ENCODE assay signal across 8 mouse cellular contexts in genomic region chrX:153360216-153360590, GRCm38 (mm10).
DNase-seq lines count a peak whose midpoint lies in the region; ATAC-seq and TF ChIP-seq lines count a peak whose summit lies in the region.

No protein-coding gene starts in this region.

- WGBS in embryonic facial prominence, embryonic 10.5 days = 21% methylated on average over 15 of the region's 15 CpGs
- 8% methylated on average over 15 of the region's 15 CpGs for WGBS in hindbrain, embryonic 11.5 days
- 20% methylated on average over 15 of the region's 15 CpGs for WGBS in liver, postnatal 0 days (ENCODE audit: insufficient replicate concordance)
- 17% methylated on average over 15 of the region's 15 CpGs for WGBS in neural tube, embryonic 11.5 days

- H3K4me3 ChIP-seq in embryonic facial prominence, embryonic 10.5 days = peak overlapping the region; percentile 60
- peak overlapping the region; percentile 38 for H3K4me3 ChIP-seq in hindbrain, embryonic 11.5 days (ENCODE audit: low read depth, low read length)
- H3K4me3 ChIP-seq in liver, postnatal 0 days (ENCODE audit: low read depth, low read length) = peak overlapping the region; percentile 46
- H3K4me3 ChIP-seq in neural tube, embryonic 11.5 days (ENCODE audit: low read depth, low read length) = peak overlapping the region; percentile 35

- peak; percentile 8 for DNase-seq in kidney, adult 18-20 months
- DNase-seq in kidney, adult 11 months = no peak
- peak; percentile 27 for DNase-seq in MN1 (ENCODE audit: low spot score)
- peak; percentile 39 for DNase-seq in embryonic facial prominence, embryonic 10.5 days (ENCODE audit: low spot score)
- peak; percentile 42 for DNase-seq in hindbrain, embryonic 11.5 days (ENCODE audit: low spot score)
- peak; percentile 13 for DNase-seq in liver, postnatal 0 days
- peak; percentile 35 for DNase-seq in neural tube, embryonic 11.5 days (ENCODE audit: low spot score)

- peaks cover 3% of the 10 kb centered on the region; the same call in 1 of the 2 replicates for H3K4me1 ChIP-seq in embryonic facial prominence, embryonic 10.5 days
- H3K4me1 ChIP-seq in hindbrain, embryonic 11.5 days (replicated peaks; ENCODE audit: control insufficient read depth, insufficient read depth, low read length) = no peaks in the 10 kb centered on the region
- H3K4me1 ChIP-seq in liver, postnatal 0 days (ENCODE audit: insufficient read depth) = no peaks in the 10 kb centered on the region
- no peaks in the 10 kb centered on the region for H3K4me1 ChIP-seq in neural tube, embryonic 11.5 days (ENCODE audit: control insufficient read depth, insufficient read depth, low read length)

- ATAC-seq in hindbrain, embryonic 11.5 days (ENCODE audit: low FRiP score) = peak; percentile 71
- ATAC-seq in liver, postnatal 0 days = no peak
- 0 out of 2 replicates have a peak, but pooled peaks have one; percentile 23 for ATAC-seq in neural tube, embryonic 11.5 days (ENCODE audit: insufficient read depth, low FRiP score, low TSS enrichment)
- no peak for ATAC-seq in monocyte, adult 5-6 weeks (replicated peaks; ENCODE audit: insufficient number of reproducible peaks, low FRiP score, low TSS enrichment, poor library complexity, severe bottlenecking)

- no peak for TF ChIP-seq EP300 in liver, postnatal 0 days (IDR thresholded peaks at IDR 0.05; ENCODE audit: low read depth)

- peaks cover 52% of the 10 kb centered on the region for H3K27me3 ChIP-seq in embryonic facial prominence, embryonic 10.5 days (replicated peaks; ENCODE audit: low read depth, poor library complexity, severe bottlenecking)
- no peaks in the 10 kb centered on the region; the same call in 1 of the 2 replicates for H3K27me3 ChIP-seq in hindbrain, embryonic 11.5 days (ENCODE audit: control insufficient read depth, insufficient read depth, low read length)
- no peaks in the 10 kb centered on the region; the same call in 1 of the 2 replicates for H3K27me3 ChIP-seq in liver, postnatal 0 days (ENCODE audit: insufficient read depth, low read length)
- peaks cover 9% of the 10 kb centered on the region for H3K27me3 ChIP-seq in neural tube, embryonic 11.5 days (ENCODE audit: control insufficient read depth, insufficient read depth, low read length)

- TF ChIP-seq CTCF in liver, postnatal 0 days (IDR thresholded peaks at IDR 0.05; ENCODE audit: low read depth) = no peak

- H3K9ac ChIP-seq in hindbrain, embryonic 11.5 days (ENCODE audit: low read depth, low read length) = peak overlapping the region; percentile 37
- H3K9ac ChIP-seq in liver, postnatal 0 days (replicated peaks) = 0 out of 2 replicates have a peak overlapping the region, but pooled peaks have one; percentile 7
- H3K9ac ChIP-seq in neural tube, embryonic 11.5 days (ENCODE audit: low read length) = peak overlapping the region; percentile 29

- no peaks in the 10 kb centered on the region for H3K36me3 ChIP-seq in embryonic facial prominence, embryonic 10.5 days (replicated peaks)
- no peaks in the 10 kb centered on the region for H3K36me3 ChIP-seq in hindbrain, embryonic 11.5 days (ENCODE audit: control insufficient read depth, insufficient read depth, low read length)
- no peaks in the 10 kb centered on the region for H3K36me3 ChIP-seq in liver, postnatal 0 days (replicated peaks; ENCODE audit: insufficient read depth, low read length)
- no peaks in the 10 kb centered on the region for H3K36me3 ChIP-seq in neural tube, embryonic 11.5 days (ENCODE audit: control insufficient read depth, insufficient read depth, low read length)

- no peaks in the 10 kb centered on the region for H3K9me3 ChIP-seq in embryonic facial prominence, embryonic 10.5 days
- no peaks in the 10 kb centered on the region for H3K9me3 ChIP-seq in hindbrain, embryonic 11.5 days (ENCODE audit: control insufficient read depth, low read length)
- H3K9me3 ChIP-seq in liver, postnatal 0 days (ENCODE audit: low read length) = no peaks in the 10 kb centered on the region
- H3K9me3 ChIP-seq in neural tube, embryonic 11.5 days (ENCODE audit: control insufficient read depth, low read length) = no peaks in the 10 kb centered on the region

- peak overlapping the region; percentile 47 for H3K4me2 ChIP-seq in hindbrain, embryonic 11.5 days (replicated peaks; ENCODE audit: low read depth, low read length)
- peak overlapping the region; percentile 77 for H3K4me2 ChIP-seq in liver, postnatal 0 days (ENCODE audit: low read depth, low read length)
- peak overlapping the region; percentile 68 for H3K4me2 ChIP-seq in neural tube, embryonic 11.5 days (ENCODE audit: low read depth)

- H3K27ac ChIP-seq in embryonic facial prominence, embryonic 10.5 days (replicated peaks) = no peak overlapping the region; the same call in 1 of the 2 replicates
- no peak overlapping the region for H3K27ac ChIP-seq in hindbrain, embryonic 11.5 days (ENCODE audit: low read depth, low read length)
- no peak overlapping the region for H3K27ac ChIP-seq in liver, postnatal 0 days (ENCODE audit: low read depth)
- no peak overlapping the region for H3K27ac ChIP-seq in neural tube, embryonic 11.5 days (ENCODE audit: low read depth, low read length)

Comparison
In these comparisons a context has a peak if more than half of its experiments do, and no peak if none do; other contexts are left out.
1. ATAC-seq: peak in hindbrain, embryonic 11.5 days (single experiment) and neural tube, embryonic 11.5 days (single experiment); none in liver, postnatal 0 days (single experiment) and monocyte, adult 5-6 weeks (single experiment).
2. Peak in every context shown above with its lines, with median percentiles within 50 percentile points of each other: H3K4me3 ChIP-seq, H3K4me2 ChIP-seq and H3K9ac ChIP-seq.